8 mouse cellular contexts compared by ENCODE assay signal in the genomic region with DNA sequence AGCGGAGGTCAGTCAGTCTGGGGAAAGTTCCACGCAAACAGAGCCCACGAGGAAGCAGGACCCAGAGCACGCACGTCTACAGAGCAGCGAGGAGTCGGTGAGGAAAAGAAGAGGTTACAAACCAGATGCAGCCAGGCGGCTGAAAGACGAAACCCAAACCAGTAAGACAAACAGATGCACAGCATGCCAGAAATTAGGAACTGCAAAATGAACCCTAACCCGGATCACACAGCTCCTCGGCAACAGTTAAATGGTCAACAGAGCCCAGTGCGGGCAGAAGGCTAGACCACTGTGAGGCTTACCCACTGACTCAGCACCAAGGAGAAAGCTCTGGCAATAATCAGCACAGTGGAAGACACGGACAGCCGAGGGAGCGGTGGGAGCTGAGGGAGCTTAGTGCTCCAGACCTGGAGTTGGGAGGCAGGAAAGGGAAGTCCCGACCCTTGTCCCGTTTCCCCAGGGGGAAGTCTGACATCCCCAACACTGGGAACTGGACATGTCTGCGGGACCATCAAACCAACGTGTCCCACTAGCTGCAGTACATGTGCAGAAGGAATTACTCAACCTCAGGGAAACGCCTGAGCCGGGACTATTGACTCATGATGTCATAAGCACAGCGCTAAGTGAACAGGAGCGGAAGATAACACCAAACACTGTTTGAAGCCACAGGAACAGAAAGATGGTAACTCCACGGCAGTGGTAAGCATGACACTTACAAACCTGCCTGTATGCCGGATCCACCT. TPM values are rescaled to one million over a fixed set of nuclear protein-coding genes. Genes with fewer than 3 reads are reported as not detected.
DNase-seq lines count a peak whose midpoint lies in the region; ATAC-seq and TF ChIP-seq lines count a peak whose summit lies in the region.

No protein-coding gene starts in this region.

- H3K27me3 ChIP-seq in midbrain, embryonic 16.5 days (ENCODE audit: control insufficient read depth, insufficient read depth, low read depth, low read length) = no peaks in the 10 kb centered on the region
- H3K27me3 ChIP-seq in midbrain, embryonic 11.5 days (ENCODE audit: control insufficient read depth, insufficient read depth, low read length) = no peaks in the 10 kb centered on the region
- no peaks in the 10 kb centered on the region for H3K27me3 ChIP-seq in heart, embryonic 11.5 days (ENCODE audit: control insufficient read depth, insufficient read depth, low read length)
- no peaks in the 10 kb centered on the region for H3K27me3 ChIP-seq in liver, embryonic 12.5 days (replicated peaks)
- H3K27me3 ChIP-seq in stomach, postnatal 0 days (ENCODE audit: control insufficient read depth, insufficient read depth, low read length) = no peaks in the 10 kb centered on the region

- H3K9me3 ChIP-seq in midbrain, embryonic 16.5 days (replicated peaks; ENCODE audit: control insufficient read depth, low read length, poor library complexity, severe bottlenecking) = no peaks in the 10 kb centered on the region
- H3K9me3 ChIP-seq in midbrain, embryonic 11.5 days (ENCODE audit: control insufficient read depth, low read length) = no peaks in the 10 kb centered on the region
- H3K9me3 ChIP-seq in heart, embryonic 11.5 days (replicated peaks; ENCODE audit: control insufficient read depth, low read length) = no peaks in the 10 kb centered on the region
- H3K9me3 ChIP-seq in liver, embryonic 12.5 days (replicated peaks) = no peaks in the 10 kb centered on the region
- H3K9me3 ChIP-seq in stomach, postnatal 0 days (ENCODE audit: control insufficient read depth, low read length) = no peaks in the 10 kb centered on the region

- 0 out of 2 replicates have a peak overlapping the region, but pooled peaks have one; percentile 28 for H3K27ac ChIP-seq in midbrain, embryonic 16.5 days (ENCODE audit: low read length)
- no peak overlapping the region for H3K27ac ChIP-seq in midbrain, embryonic 11.5 days (ENCODE audit: low read depth, low read length)
- H3K27ac ChIP-seq in heart, embryonic 11.5 days (ENCODE audit: low read depth, low read length) = peak overlapping the region; percentile 60
- H3K27ac ChIP-seq in liver, embryonic 12.5 days = peak overlapping the region; percentile 77
- H3K27ac ChIP-seq in stomach, postnatal 0 days (replicated peaks) = peak overlapping the region; percentile 95

- 77% methylated on average over 25 of the region's 25 CpGs for WGBS in midbrain, embryonic 16.5 days
- 76% methylated on average over 25 of the region's 25 CpGs for WGBS in midbrain, embryonic 11.5 days
- WGBS in heart, embryonic 11.5 days (ENCODE audit: insufficient replicate concordance) = 50% methylated on average over 25 of the region's 25 CpGs
- WGBS in liver, embryonic 12.5 days (ENCODE audit: insufficient replicate concordance) = 21% methylated on average over 25 of the region's 25 CpGs
- WGBS in stomach, postnatal 0 days = 40% methylated on average over 25 of the region's 25 CpGs

- DNase-seq in midbrain, embryonic 11.5 days (ENCODE audit: low spot score, missing footprints) = no peak
- DNase-seq in stomach, postnatal 0 days (ENCODE audit: low spot score) = peak; percentile 59
- DNase-seq in frontal cortex, adult 2 months (ENCODE audit: extremely low spot score in 1 of 2, low spot score in 1 of 2) = no peak
- DNase-seq in layer of hippocampus, adult 18-20 months (ENCODE audit: low spot score in 2 of 2) = no peak
- DNase-seq in right cerebral cortex, postnatal 25 days = no peak

- H3K4me2 ChIP-seq in midbrain, embryonic 16.5 days (ENCODE audit: low read length) = no peak overlapping the region
- no peak overlapping the region for H3K4me2 ChIP-seq in midbrain, embryonic 11.5 days
- peak overlapping the region; percentile 22 for H3K4me2 ChIP-seq in heart, embryonic 11.5 days
- peak overlapping the region; percentile 60 for H3K4me2 ChIP-seq in liver, embryonic 12.5 days
- peak overlapping the region; percentile 32; the same call in 1 of the 2 replicates for H3K4me2 ChIP-seq in stomach, postnatal 0 days (replicated peaks; ENCODE audit: low read depth)

- no peak for ATAC-seq in midbrain, embryonic 16.5 days
- no peak for ATAC-seq in midbrain, embryonic 11.5 days (ENCODE audit: low FRiP score)
- ATAC-seq in heart, embryonic 11.5 days (replicated peaks; ENCODE audit: insufficient number of reproducible peaks, low FRiP score, low TSS enrichment) = no peak
- ATAC-seq in liver, embryonic 12.5 days = 0 out of 2 replicates have a peak, but pooled peaks have one; percentile 8
- ATAC-seq in stomach, postnatal 0 days (ENCODE audit: low FRiP score, low TSS enrichment) = peak; percentile 38

- H3K36me3 ChIP-seq in midbrain, embryonic 16.5 days (ENCODE audit: control insufficient read depth, insufficient read depth, low read length) = peaks cover 30% of the 10 kb centered on the region
- H3K36me3 ChIP-seq in midbrain, embryonic 11.5 days (ENCODE audit: control insufficient read depth, insufficient read depth, low read length) = peaks cover 22% of the 10 kb centered on the region
- peaks cover 21% of the 10 kb centered on the region for H3K36me3 ChIP-seq in heart, embryonic 11.5 days (ENCODE audit: control insufficient read depth, insufficient read depth, low read length)
- peaks cover 77% of the 10 kb centered on the region for H3K36me3 ChIP-seq in liver, embryonic 12.5 days
- peaks cover 28% of the 10 kb centered on the region for H3K36me3 ChIP-seq in stomach, postnatal 0 days (ENCODE audit: control insufficient read depth, insufficient read depth, low read length)

- peak; percentile 61 for TF ChIP-seq EP300 in stomach, postnatal 0 days (optimal IDR thresholded peaks at IDR 0.05)

- H3K9ac ChIP-seq in midbrain, embryonic 16.5 days (ENCODE audit: low read depth, low read length) = no peak overlapping the region
- no peak overlapping the region for H3K9ac ChIP-seq in midbrain, embryonic 11.5 days (ENCODE audit: low read length)
- H3K9ac ChIP-seq in heart, embryonic 11.5 days (ENCODE audit: low read depth, low read length) = no peak overlapping the region
- peak overlapping the region; percentile 46 for H3K9ac ChIP-seq in liver, embryonic 12.5 days
- H3K9ac ChIP-seq in stomach, postnatal 0 days (ENCODE audit: low read length) = 0 out of 2 replicates have a peak overlapping the region, but pooled peaks have one; percentile 36

- no peak overlapping the region for H3K4me3 ChIP-seq in midbrain, embryonic 16.5 days (ENCODE audit: low read depth, low read length)
- H3K4me3 ChIP-seq in midbrain, embryonic 11.5 days (ENCODE audit: low read depth, low read length) = no peak overlapping the region
- H3K4me3 ChIP-seq in heart, embryonic 11.5 days (ENCODE audit: low read depth, low read length) = no peak overlapping the region
- peak overlapping the region; percentile 23 for H3K4me3 ChIP-seq in liver, embryonic 12.5 days
- H3K4me3 ChIP-seq in stomach, postnatal 0 days (ENCODE audit: low read depth, low read length) = no peak overlapping the region

- TF ChIP-seq CTCF in stomach, postnatal 0 days (IDR thresholded peaks at IDR 0.05; ENCODE audit: low read depth) = no peak

- H3K4me1 ChIP-seq in midbrain, embryonic 16.5 days (ENCODE audit: control insufficient read depth, insufficient read depth, low read length) = peaks cover 4% of the 10 kb centered on the region; the same call in 1 of the 2 replicates
- no peaks in the 10 kb centered on the region; the same call in 1 of the 2 replicates for H3K4me1 ChIP-seq in midbrain, embryonic 11.5 days (ENCODE audit: control insufficient read depth, insufficient read depth, low read length)
- H3K4me1 ChIP-seq in heart, embryonic 11.5 days (ENCODE audit: control insufficient read depth, insufficient read depth, low read length) = peaks cover 65% of the 10 kb centered on the region
- peaks cover 74% of the 10 kb centered on the region for H3K4me1 ChIP-seq in liver, embryonic 12.5 days
- H3K4me1 ChIP-seq in stomach, postnatal 0 days (replicated peaks; ENCODE audit: control insufficient read depth, insufficient read depth) = peaks cover 37% of the 10 kb centered on the region

RNA-seq across cellular contexts. Expression of gene Kctd10, which starts 8.4 kb away (rescaled TPM):
- polyA plus RNA-seq in midbrain, embryonic 16.5 days (2015; fragmentation: Nextera tagmentation; extraction: Ambion mirVana) = 70.3 and 82.3 TPM in 2 replicates
- polyA plus RNA-seq in midbrain, embryonic 11.5 days (2014; fragmentation: Nextera tagmentation; extraction: Ambion mirVana) = 104 and 112 TPM in 2 replicates
- 84.8 and 112 TPM in 2 replicates for polyA plus RNA-seq in heart, embryonic 11.5 days (2014; fragmentation: Nextera tagmentation; extraction: Ambion mirVana)
- 35.5 and 36.2 TPM in 2 replicates for polyA plus RNA-seq in liver, embryonic 12.5 days (2016; fragmentation: Nextera tagmentation; extraction: Ambion mirVana)
- 93.4 and 96.4 TPM in 2 replicates for polyA plus RNA-seq in stomach, postnatal 0 days (2015; fragmentation: Nextera tagmentation; extraction: Ambion mirVana)
- polyA plus RNA-seq in frontal cortex, adult 2 months (2012; rRNA removed) = 56.8 and 57.4 TPM in 2 replicates
- 10 to 100 TPM; 56.9 to 57.8 TPM for total RNA-seq in layer of hippocampus, adult 18-20 months (2021)

RNA-seq across cellular contexts. Expression of gene Ube3b, which starts 8.5 kb away (rescaled TPM):
- polyA plus RNA-seq in midbrain, embryonic 16.5 days (2015; fragmentation: Nextera tagmentation; extraction: Ambion mirVana) = 35.6 and 39.0 TPM in 2 replicates
- polyA plus RNA-seq in midbrain, embryonic 11.5 days (2014; fragmentation: Nextera tagmentation; extraction: Ambion mirVana) = 45.5 and 49.7 TPM in 2 replicates
- 43.0 and 54.7 TPM in 2 replicates for polyA plus RNA-seq in heart, embryonic 11.5 days (2014; fragmentation: Nextera tagmentation; extraction: Ambion mirVana)
- polyA plus RNA-seq in liver, embryonic 12.5 days (2016; fragmentation: Nextera tagmentation; extraction: Ambion mirVana) = 25.0 and 26.5 TPM in 2 replicates
- polyA plus RNA-seq in stomach, postnatal 0 days (2015; fragmentation: Nextera tagmentation; extraction: Ambion mirVana) = 19.4 and 20.9 TPM in 2 replicates
- 80.8 and 85.5 TPM in 2 replicates for polyA plus RNA-seq in frontal cortex, adult 2 months (2012; rRNA removed)
- 10 to 100 TPM; 76.2 to 79.2 TPM for total RNA-seq in layer of hippocampus, adult 18-20 months (2021)

Comparison
In these comparisons a context has a peak if more than half of its experiments do, and no peak if none do; other contexts are left out.
1. ATAC-seq: peak in liver, embryonic 12.5 days (single experiment) and stomach, postnatal 0 days (single experiment); none in midbrain, embryonic 16.5 days (single experiment), midbrain, embryonic 11.5 days (single experiment) and heart, embryonic 11.5 days (single experiment).
2. H3K4me2 ChIP-seq: peak in heart, embryonic 11.5 days (single experiment), liver, embryonic 12.5 days (single experiment) and stomach, postnatal 0 days (single experiment); none in midbrain, embryonic 16.5 days (single experiment) and midbrain, embryonic 11.5 days (single experiment).
3. H3K9ac ChIP-seq: peak in liver, embryonic 12.5 days (single experiment) and stomach, postnatal 0 days (single experiment); none in midbrain, embryonic 16.5 days (single experiment), midbrain, embryonic 11.5 days (single experiment) and heart, embryonic 11.5 days (single experiment).